Mouse (Mus musculus): ENCODE measurements around the gene Batf3.

Gene Batf3

GRCm38 (mm10) chr1:191097802-191098747 is at the start of gene Batf3:
Gene Batf3 (plus strand): TSS chr1:191097847.
- no peak for DNase-seq (ENCODE audit: extremely low spot score, low read depth, low spot score)

GRCm38 (mm10) chr1:191053555-191053954 is 44.1 kb upstream of the Batf3 start:
- DNase-seq (ENCODE audit: extremely low spot score, low read depth, low spot score), result no peak

GRCm38 (mm10) chr1:191054870-191055532 is 42.6 kb upstream of the Batf3 start:
- DNase-seq (ENCODE audit: extremely low spot score, low read depth, low spot score), result no peak

GRCm38 (mm10) chr1:191055533-191055873 is 42.1 kb upstream of the Batf3 start:
- no peak for DNase-seq (ENCODE audit: extremely low spot score, low read depth, low spot score)

- no peak for DNase-seq (ENCODE audit: extremely low spot score, low read depth, low spot score)
These were observed 40.2 kb upstream of the Batf3 start for GRCm38 (mm10) chr1:191057461-191057860.

GRCm38 (mm10) chr1:191062241-191062780 is 35.3 kb upstream of the Batf3 start:
- no peak for DNase-seq (ENCODE audit: extremely low spot score, low read depth, low spot score)

GRCm38 (mm10) chr1:191062781-191063485 is 34.7 kb upstream of the Batf3 start, which contains the start of the genes Tatdn3 and Nsl1:
Gene Tatdn3 (minus strand): TSS chr1:191062932.
Gene Nsl1 (plus strand): TSS chr1:191063012.
- peak; percentile 61 for DNase-seq (ENCODE audit: extremely low spot score, low read depth, low spot score)

GRCm38 (mm10) chr1:191063700-191064099 is 33.9 kb upstream of the Batf3 start:
- DNase-seq (ENCODE audit: extremely low spot score, low read depth, low spot score), result no peak

- DNase-seq (ENCODE audit: extremely low spot score, low read depth, low spot score), result no peak
These were observed 33.1 kb upstream of the Batf3 start for GRCm38 (mm10) chr1:191064535-191064934.

- DNase-seq (ENCODE audit: extremely low spot score, low read depth, low spot score), result no peak
These were observed 32.5 kb upstream of the Batf3 start for GRCm38 (mm10) chr1:191065188-191065587.

- DNase-seq (ENCODE audit: extremely low spot score, low read depth, low spot score), result no peak
These were observed 29.3 kb upstream of the Batf3 start for GRCm38 (mm10) chr1:191068377-191068776.

GRCm38 (mm10) chr1:191070259-191070658 is 27.4 kb upstream of the Batf3 start:
- no peak for DNase-seq (ENCODE audit: extremely low spot score, low read depth, low spot score)

GRCm38 (mm10) chr1:191071613-191072012 is 26.0 kb upstream of the Batf3 start:
- DNase-seq (ENCODE audit: extremely low spot score, low read depth, low spot score), result no peak

GRCm38 (mm10) chr1:191072329-191072913 is 25.2 kb upstream of the Batf3 start:
- DNase-seq (ENCODE audit: extremely low spot score, low read depth, low spot score), result no peak

GRCm38 (mm10) chr1:191073001-191073400 is 24.6 kb upstream of the Batf3 start:
- DNase-seq (ENCODE audit: extremely low spot score, low read depth, low spot score), result no peak

GRCm38 (mm10) chr1:191073486-191073885 is 24.2 kb upstream of the Batf3 start:
- no peak for DNase-seq (ENCODE audit: extremely low spot score, low read depth, low spot score)

- DNase-seq (ENCODE audit: extremely low spot score, low read depth, low spot score), result no peak
These were observed 22.3 kb upstream of the Batf3 start for GRCm38 (mm10) chr1:191075199-191075883.

GRCm38 (mm10) chr1:191083230-191083629 is 14.4 kb upstream of the Batf3 start:
- no peak for DNase-seq (ENCODE audit: extremely low spot score, low read depth, low spot score)

GRCm38 (mm10) chr1:191084951-191085559 is 12.6 kb upstream of the Batf3 start:
- DNase-seq (ENCODE audit: extremely low spot score, low read depth, low spot score), result peak; percentile 39

GRCm38 (mm10) chr1:191085597-191085996 is 12.1 kb upstream of the Batf3 start:
- no peak for DNase-seq (ENCODE audit: extremely low spot score, low read depth, low spot score)
